Comparison of ENCODE assay signal across 8 mouse cellular contexts in the genomic region with DNA sequence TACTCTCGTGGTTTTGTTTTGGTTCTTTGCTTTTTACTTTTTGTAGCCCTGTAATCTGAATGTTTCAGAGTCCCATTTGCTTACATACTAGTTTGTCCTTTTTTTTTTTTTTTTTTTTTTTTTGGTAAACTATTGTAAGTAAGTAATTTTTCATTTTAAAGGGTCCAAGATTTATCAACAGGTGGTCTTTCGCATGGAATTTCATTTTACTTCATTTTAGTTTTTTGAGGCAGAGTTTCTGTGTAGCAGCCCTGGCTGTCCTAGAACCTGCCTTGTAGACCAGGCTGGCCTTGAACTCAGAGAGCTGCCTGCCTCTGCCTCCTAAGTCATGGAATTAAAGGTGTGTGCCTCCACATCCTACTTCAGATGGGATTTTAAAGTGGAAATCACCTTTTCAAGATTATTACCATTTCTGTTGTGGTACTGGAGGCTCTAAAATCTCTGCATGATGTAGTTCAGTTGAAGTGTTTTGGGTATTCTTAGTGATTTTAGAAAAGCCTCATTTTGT. TPM values are rescaled to one million over a fixed set of nuclear protein-coding genes. Genes with fewer than 3 reads are reported as not detected.
A peak's percentile ranks its signal among the peaks of the same experiment; 100 is the strongest.
DNase-seq lines count a peak whose midpoint lies in the region; ATAC-seq lines count a peak whose summit lies in the region.

No protein-coding gene starts in this region.

- no peak for ATAC-seq in heart, embryonic 14.5 days (ENCODE audit: insufficient number of reproducible peaks, insufficient read depth, low FRiP score, low read depth)
- ATAC-seq in hindbrain, embryonic 11.5 days (ENCODE audit: low FRiP score) = no peak
- no peak for ATAC-seq in midbrain, embryonic 11.5 days (ENCODE audit: low FRiP score)

- H3K9ac ChIP-seq in heart, embryonic 14.5 days (ENCODE audit: low read length) = peak overlapping the region; percentile 84
- no peak overlapping the region for H3K9ac ChIP-seq in hindbrain, embryonic 11.5 days (ENCODE audit: low read depth, low read length)
- H3K9ac ChIP-seq in midbrain, embryonic 11.5 days (ENCODE audit: low read length) = no peak overlapping the region

- H3K4me1 ChIP-seq in heart, embryonic 14.5 days (ENCODE audit: control insufficient read depth in 2 of 2, insufficient read depth in 2 of 2, low read length in 2 of 2) = peaks cover 2 to 11% of the 10 kb centered on the region in 2 experiments; a peak in 3 of 4 replicates
- no peaks in the 10 kb centered on the region for H3K4me1 ChIP-seq in hindbrain, embryonic 11.5 days (replicated peaks; ENCODE audit: control insufficient read depth, insufficient read depth, low read length)
- peaks cover 12% of the 10 kb centered on the region for H3K4me1 ChIP-seq in midbrain, embryonic 11.5 days (ENCODE audit: control insufficient read depth, insufficient read depth, low read length)

- H3K4me2 ChIP-seq in heart, embryonic 14.5 days (ENCODE audit: low read length) = peak overlapping the region; percentile 87
- peak overlapping the region; percentile 68 for H3K4me2 ChIP-seq in hindbrain, embryonic 11.5 days (replicated peaks; ENCODE audit: low read depth, low read length)
- peak overlapping the region; percentile 70 for H3K4me2 ChIP-seq in midbrain, embryonic 11.5 days

- H3K27ac ChIP-seq in heart, embryonic 14.5 days (replicated peaks in 1 of 2; ENCODE audit: control insufficient read depth in 1 of 2, insufficient read depth in 1 of 2, low read depth in 2 of 2, low read length in 2 of 2) = peak overlapping the region in 1 of 2 experiments; percentile 94; a peak in 1 of 4 replicates
- no peak overlapping the region for H3K27ac ChIP-seq in hindbrain, embryonic 11.5 days (ENCODE audit: low read depth, low read length)
- no peak overlapping the region for H3K27ac ChIP-seq in midbrain, embryonic 11.5 days (ENCODE audit: low read depth, low read length)

- H3K36me3 ChIP-seq in heart, embryonic 14.5 days (ENCODE audit: control insufficient read depth, insufficient read depth, low read length) = 0 out of 2 replicates have a peak, but pooled peaks cover 4% of the 10 kb centered on the region
- no peaks in the 10 kb centered on the region for H3K36me3 ChIP-seq in hindbrain, embryonic 11.5 days (ENCODE audit: control insufficient read depth, insufficient read depth, low read length)
- peaks cover 3% of the 10 kb centered on the region; the same call in 1 of the 2 replicates for H3K36me3 ChIP-seq in midbrain, embryonic 11.5 days (ENCODE audit: control insufficient read depth, insufficient read depth, low read length)

- peak overlapping the region in 1 of 2 experiments; percentile 87; a peak in 2 of 4 replicates for H3K4me3 ChIP-seq in heart, embryonic 14.5 days (ENCODE audit: control insufficient read depth in 1 of 2, insufficient read depth in 1 of 2, low read depth in 1 of 2, low read length in 2 of 2)
- H3K4me3 ChIP-seq in hindbrain, embryonic 11.5 days (ENCODE audit: low read depth, low read length) = peak overlapping the region; percentile 77
- peak overlapping the region; percentile 75; the same call in 1 of the 2 replicates for H3K4me3 ChIP-seq in midbrain, embryonic 11.5 days (ENCODE audit: low read depth, low read length)

- DNase-seq in heart, adult 9 months (ENCODE audit: low spot score in 2 of 2) = no peak
- DNase-seq in MN1 (ENCODE audit: low spot score) = peak; percentile 36
- no peak for DNase-seq in hindbrain, embryonic 11.5 days (ENCODE audit: low spot score)
- DNase-seq in midbrain, embryonic 11.5 days (ENCODE audit: low spot score, missing footprints) = no peak
- no peak for DNase-seq in thymus, adult 18-20 months
- no peak for DNase-seq in spleen, postnatal 14 days (ENCODE audit: low spot score in 2 of 2)
- DNase-seq in layer of hippocampus, postnatal 14 days (ENCODE audit: low spot score in 2 of 2) = no peak

- WGBS in heart, embryonic 14.5 days = 56% methylated on average over 2 of the region's 2 CpGs
- WGBS in hindbrain, embryonic 11.5 days = 42% methylated on average over 2 of the region's 2 CpGs
- 45% methylated on average over 2 of the region's 2 CpGs for WGBS in midbrain, embryonic 11.5 days

- no peaks in the 10 kb centered on the region for H3K9me3 ChIP-seq in heart, embryonic 14.5 days (ENCODE audit: control insufficient read depth, low read length)
- H3K9me3 ChIP-seq in hindbrain, embryonic 11.5 days (ENCODE audit: control insufficient read depth, low read length) = no peaks in the 10 kb centered on the region
- H3K9me3 ChIP-seq in midbrain, embryonic 11.5 days (ENCODE audit: control insufficient read depth, low read length) = no peaks in the 10 kb centered on the region

- no peaks in the 10 kb centered on the region for H3K27me3 ChIP-seq in heart, embryonic 14.5 days (ENCODE audit: control insufficient read depth, insufficient read depth, low read length)
- no peaks in the 10 kb centered on the region for H3K27me3 ChIP-seq in hindbrain, embryonic 11.5 days (ENCODE audit: control insufficient read depth, insufficient read depth, low read length)
- no peaks in the 10 kb centered on the region for H3K27me3 ChIP-seq in midbrain, embryonic 11.5 days (ENCODE audit: control insufficient read depth, insufficient read depth, low read length)

RNA-seq across cellular contexts. Expression of a gene that starts 2.2 kb away (rescaled TPM):
- polyA plus RNA-seq in heart, embryonic 14.5 days (2014; fragmentation: Nextera tagmentation; extraction: Ambion mirVana) = 18.4 and 19.8 TPM in 2 replicates
- polyA plus RNA-seq in hindbrain, embryonic 11.5 days (2014; fragmentation: Nextera tagmentation; extraction: Ambion mirVana) = 36.1 and 39.9 TPM in 2 replicates
- polyA plus RNA-seq in midbrain, embryonic 11.5 days (2014; fragmentation: Nextera tagmentation; extraction: Ambion mirVana) = 43.4 and 44.3 TPM in 2 replicates
- total RNA-seq in layer of hippocampus, postnatal 14 days (2021) = 10 to 100 TPM; 43.0 to 45.0 TPM
